Mouse (Mus musculus) kidney, adult 2 months (tissue): ENCODE results near the gene Rnf8. TPM values are rescaled to one million over a fixed set of nuclear protein-coding genes. Genes with fewer than 3 reads are reported as not detected.

Experiments
- DNase-seq: peaks from one replicate; pipeline ENCODE4 v3.0.0; 2021
- H3K27ac ChIP-seq: fragments of 200-500 bp; 2 replicates; pipeline ENCODE4 v1.5.1; 2012; ENCODE audit warnings: low read depth, low read length, control low read depth, inconsistent platforms; ENCODE audit not compliant: insufficient read depth
- H3K27me3 ChIP-seq: fragments of 200-500 bp; replicated peaks from 2 replicates; pipeline ENCODE4 v1.6.1; 2012; ENCODE audit warnings: mild to moderate bottlenecking, moderate library complexity, low read length, inconsistent platforms; ENCODE audit not compliant: control insufficient read depth, insufficient read depth
- H3K36me3 ChIP-seq: fragments of 200-500 bp; 2 replicates; pipeline ENCODE4 v1.6.1; 2012; ENCODE audit warnings: mild to moderate bottlenecking, moderate library complexity, low read length, inconsistent platforms; ENCODE audit not compliant: control insufficient read depth, insufficient read depth
- H3K4me1 ChIP-seq: fragments of 200-500 bp; 2 replicates; pipeline ENCODE4 v1.6.1; 2011; ENCODE audit warnings: low read length; ENCODE audit not compliant: control insufficient read depth, insufficient read depth
- H3K4me3 ChIP-seq: fragments of 200-500 bp; 2 replicates; pipeline ENCODE4 v1.5.1; 2011; ENCODE audit warnings: mild to moderate bottlenecking, low read depth, low read length, control low read depth; ENCODE audit not compliant: insufficient read depth
- CTCF ChIP-seq: fragments of 200-500 bp; conservative IDR thresholded peaks from 2 replicates; pipeline ENCODE4 v1.5.1; 2011; ENCODE audit warnings: low read depth, mild to moderate bottlenecking, control low read depth, low read length, moderate library complexity, mixed read lengths; ENCODE audit not compliant: insufficient read depth, insufficient read length
- POLR2A ChIP-seq: fragments of 200-500 bp; IDR thresholded peaks from one replicate; pipeline ENCODE4 v1.6.1; 2011; ENCODE audit warnings: low read depth, low read length, control low read depth
- WGBS: fragments of 180-500 bp; shearing (Covaris S2); methylation state at CpG from one replicate; pipeline ENCODE4 v1.1.7; 2018; 5-methylcytosine and 5-hydroxymethylcytosine counted together
- polyA plus RNA-seq: library from polyadenylated mRNA; depleted of rRNA; stranded (reverse); fragments of >200 nt; gene quantifications from 2 replicates; pipeline ENCODE4 v1.2.3, GENCODE M21; 2012; rRNA removed

Gene Rnf8
- 27.1 and 31.3 TPM in 2 replicates for polyA plus RNA-seq

- H3K27ac ChIP-seq: peak within 1 kb of the TSS; percentile 82
- DNase-seq: peak; percentile 97
- 1% methylated on average over 52 of the region's 52 CpGs for WGBS
- peak within 1 kb of the TSS; percentile 86 for H3K4me3 ChIP-seq
- peaks cover 19% of the 10 kb centered on the region for H3K4me1 ChIP-seq
- TF ChIP-seq CTCF: peak; percentile 60
- TF ChIP-seq POLR2A: peak; percentile 14
- H3K36me3 ChIP-seq: no peaks in the 10 kb centered on the region
- no peaks in the 10 kb centered on the region for H3K27me3 ChIP-seq
These were observed at the start of gene Rnf8, which contains the start of gene Gm28043 for GRCm38 (mm10) chr17:29614115-29615023. Gene Rnf8, plus strand, starts transcription at chr17:29614790. Gene Gm28043, plus strand, starts transcription at chr17:29614876.

GRCm38 (mm10) chr17:29565521-29565920, 49.1 kb upstream of the Rnf8 start:
- no peaks in the 10 kb centered on the region for H3K36me3 ChIP-seq
- H3K4me3 ChIP-seq: no peak overlapping the region

DNA sequence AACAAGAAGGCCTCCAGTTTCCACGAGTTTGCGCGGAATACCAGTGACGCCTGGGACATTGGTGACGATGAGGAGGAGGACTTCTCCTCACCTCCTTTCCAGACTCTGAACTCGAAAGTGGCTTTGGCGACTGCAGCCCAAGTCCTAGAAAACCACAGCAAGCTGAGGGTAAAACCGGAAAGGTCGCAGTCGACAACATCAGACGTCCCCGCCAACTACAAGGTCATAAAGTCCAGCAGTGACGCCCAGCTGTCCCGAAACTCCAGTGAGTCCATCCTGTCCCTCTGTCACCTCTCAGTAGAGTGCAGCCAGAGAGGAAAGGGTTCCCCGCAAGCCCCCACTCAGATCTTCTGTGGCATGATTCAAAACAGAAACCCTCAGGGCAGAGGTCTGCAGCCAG, 46.2 kb upstream of the Rnf8 start:
- no peaks in the 10 kb centered on the region; the same call in 1 of the 2 replicates for H3K4me1 ChIP-seq
- H3K36me3 ChIP-seq: peaks cover 1% of the 10 kb centered on the region; the same call in 1 of the 2 replicates
- no peak for TF ChIP-seq POLR2A
- no peak for TF ChIP-seq CTCF
- H3K4me3 ChIP-seq: no peak overlapping the region
- WGBS: 62% methylated on average over 15 of the region's 15 CpGs
- DNase-seq: peak; percentile 49
- no peaks in the 10 kb centered on the region for H3K27me3 ChIP-seq
- no peak overlapping the region for H3K27ac ChIP-seq

More at GRCm38 (mm10) chr17:29565521-29565920, 49.1 kb upstream of the Rnf8 start:
- whole genome bisulfite sequencing: 94% methylated on average over 5 of the region's 5 CpGs
- TF ChIP-seq CTCF (no peak), POLR2A (no peak)
- no peak for DNase-seq
- Histone ChIP-seq H3K27ac (no peak overlapping the region), H3K4me1 (no peaks in the 10 kb centered on the region; the same call in 1 of the 2 replicates), H3K27me3 (no peaks in the 10 kb centered on the region)

GRCm38 (mm10) chr17:29569831-29570230, 44.8 kb upstream of the Rnf8 start:
- DNase-seq: no peak
- no peak for TF ChIP-seq CTCF
- TF ChIP-seq POLR2A: no peak
- H3K36me3 ChIP-seq: peaks cover 1% of the 10 kb centered on the region; the same call in 1 of the 2 replicates
- no peak overlapping the region for H3K4me3 ChIP-seq
- H3K4me1 ChIP-seq: no peaks in the 10 kb centered on the region; the same call in 1 of the 2 replicates
- H3K27me3 ChIP-seq: no peaks in the 10 kb centered on the region
- no peak overlapping the region for H3K27ac ChIP-seq
- WGBS: 86% methylated on average over 6 of the region's 6 CpGs

GRCm38 (mm10) chr17:29579579-29580126, 34.9 kb upstream of the Rnf8 start:
- Histone ChIP-seq H3K27ac (peak overlapping the region; percentile 95), H3K4me1 (peaks cover 16% of the 10 kb centered on the region; the same call in 1 of the 2 replicates), H3K27me3 (no peaks in the 10 kb centered on the region), H3K4me3 (no peak overlapping the region), H3K36me3 (no peaks in the 10 kb centered on the region)
- TF ChIP-seq POLR2A (no peak), CTCF (no peak)
- WGBS: 69% methylated on average over 4 of the region's 4 CpGs
- peak; percentile 85 for DNase-seq

DNA sequence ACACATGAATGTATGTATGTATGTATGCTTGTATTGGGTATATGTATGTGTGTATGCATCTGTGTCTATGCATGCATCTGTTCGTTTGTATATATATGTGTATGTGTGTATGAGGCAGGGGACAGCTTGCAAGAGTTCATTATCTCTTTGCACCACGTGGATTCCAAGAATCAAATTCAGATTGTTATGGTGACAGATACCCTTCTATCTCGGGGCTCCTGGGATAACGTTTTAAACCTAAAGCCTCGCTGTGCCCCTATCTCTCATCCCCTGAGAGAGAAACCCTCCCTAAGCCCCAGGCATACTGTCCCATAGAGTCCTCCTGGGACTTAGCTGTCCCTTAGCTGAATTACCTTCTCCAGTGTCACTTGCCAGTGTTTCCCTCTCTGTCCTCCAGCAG, 31.0 kb upstream of the Rnf8 start:
- 88% methylated on average over 5 of the region's 5 CpGs for WGBS
- no peak for DNase-seq
- Histone ChIP-seq H3K36me3 (no peaks in the 10 kb centered on the region), H3K27ac (no peak overlapping the region), H3K4me1 (peaks cover 12% of the 10 kb centered on the region; the same call in 1 of the 2 replicates), H3K4me3 (no peak overlapping the region), H3K27me3 (no peaks in the 10 kb centered on the region)
- TF ChIP-seq CTCF: no peak
- TF ChIP-seq POLR2A: no peak

DNA sequence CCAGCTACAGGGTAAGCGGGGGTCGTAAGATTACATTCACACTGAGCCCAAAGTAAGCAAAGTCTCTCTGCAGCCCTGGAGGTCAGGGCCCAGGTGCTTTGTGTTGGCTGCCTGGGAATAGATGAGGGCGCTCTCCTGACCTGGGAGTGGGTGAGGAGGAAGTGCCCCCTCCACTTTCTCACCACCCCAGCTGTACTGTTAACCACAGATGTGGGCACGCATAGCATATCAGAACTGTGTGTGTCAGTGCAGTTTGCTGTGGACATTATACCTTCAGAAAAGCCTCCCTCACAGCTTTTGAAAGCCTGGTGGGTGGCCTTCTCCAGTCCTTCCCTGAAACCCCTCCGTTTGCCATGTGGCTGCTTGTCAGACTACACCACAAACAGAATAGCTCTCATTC, 30.3 kb upstream of the Rnf8 start:
- peaks cover 6% of the 10 kb centered on the region; the same call in 1 of the 2 replicates for H3K4me1 ChIP-seq
- no peaks in the 10 kb centered on the region for H3K27me3 ChIP-seq
- 83% methylated on average over 5 of the region's 5 CpGs for WGBS
- DNase-seq: no peak
- no peak overlapping the region for H3K4me3 ChIP-seq
- TF ChIP-seq CTCF (no peak), POLR2A (no peak)
- H3K27ac ChIP-seq: no peak overlapping the region
- no peaks in the 10 kb centered on the region for H3K36me3 ChIP-seq
